Mouse (Mus musculus): ENCODE measurements around the gene Chsy1.

DNA sequence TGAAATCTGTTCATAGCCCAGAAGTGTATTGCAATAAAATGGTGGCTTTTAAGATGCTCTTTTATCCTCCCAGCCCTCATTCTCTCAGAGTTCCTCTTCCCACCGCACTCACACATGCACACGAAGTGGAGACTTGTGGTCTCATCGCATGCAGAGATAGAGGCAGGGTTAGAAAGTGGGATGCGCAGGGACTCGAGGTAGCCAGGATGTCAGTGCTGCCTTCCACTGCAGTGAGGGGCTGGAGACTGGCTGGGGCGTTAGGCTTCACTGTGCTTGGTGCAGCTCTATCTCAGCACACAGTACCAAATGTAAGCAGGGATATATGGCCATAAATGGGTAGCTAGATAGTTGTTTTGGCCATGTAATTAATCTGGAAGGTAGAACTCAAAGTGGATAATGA, 52.5 kb downstream of the Chsy1 start:
- TF ChIP-seq POLR2A (IDR thresholded peaks at IDR 0.05; ENCODE audit: extremely low read depth, insufficient read depth, low read length) (no peak), CTCF (IDR thresholded peaks at IDR 0.05; ENCODE audit: extremely low read depth, insufficient read depth, low read length) (no peak)
